Mouse (Mus musculus) B cell, adult (primary cell): ENCODE results near the gene Scnn1b. TPM values are rescaled to one million over a fixed set of nuclear protein-coding genes. Genes with fewer than 3 reads are reported as not detected.

Experiments
- total RNA-seq: library from RNA; stranded (reverse); gene quantifications from 4 replicates; pipeline ENCODE4 v1.2.4, GENCODE M21; 2023; ENCODE audit not compliant: inconsistent age

Gene Scnn1b
- not detected in 4 replicates for total RNA-seq

DNA sequence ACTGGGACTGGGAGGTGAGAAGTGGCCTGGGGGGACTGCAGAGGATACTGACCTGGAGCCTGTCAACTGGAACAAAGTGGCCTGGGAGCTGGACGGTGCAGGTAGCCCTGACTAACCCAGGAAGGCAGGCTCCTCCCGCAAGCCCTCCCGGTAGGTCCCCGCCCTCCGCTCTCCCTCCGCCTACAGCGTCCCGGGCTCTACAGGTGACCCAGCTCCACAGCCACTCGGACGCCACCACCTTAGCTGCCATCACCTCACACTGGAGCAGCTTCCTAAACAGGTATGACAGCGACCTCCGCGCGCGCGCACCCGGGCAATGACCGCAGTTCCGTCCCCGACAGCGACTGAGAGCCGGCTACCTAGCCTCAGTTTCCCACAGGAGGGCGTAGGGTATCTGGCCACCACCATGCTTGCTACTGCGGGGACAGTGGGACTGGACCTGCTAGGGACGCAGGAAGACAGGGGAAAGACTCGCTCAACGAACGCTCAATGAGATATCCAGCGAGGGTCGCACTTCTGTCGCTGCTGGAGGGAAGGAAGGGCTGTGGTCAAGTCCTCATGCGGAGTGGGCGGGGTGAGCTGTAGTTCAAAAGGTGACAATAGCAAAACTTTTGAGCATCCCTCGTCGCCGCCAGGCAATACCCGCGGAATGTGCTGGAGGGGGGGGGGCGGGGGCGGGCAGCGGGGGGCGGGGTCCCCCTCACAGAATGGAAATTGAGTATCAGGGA is at the start of gene Scnn1b:
Gene Scnn1b (plus strand): TSS at position 181 of the 728 bp plus-strand sequence.

Other genes starting within 250 kb of the Scnn1b start
- gene Usp31, start 157.8 kb upstream of the Scnn1b start, total RNA-seq = 8.5 to 11.9 TPM (median 10.6 TPM) in 4 replicates
- gene Scnn1g, start 130.6 kb upstream of the Scnn1b start, total RNA-seq = not detected in 4 replicates
- gene Cog7, start 116.7 kb downstream of the Scnn1b start, total RNA-seq = 13.3 to 15.6 TPM (median 13.9 TPM) in 4 replicates
- 316 to 339 TPM (median 335 TPM) in 4 replicates for gene Gga2, start 156.2 kb downstream of the Scnn1b start, total RNA-seq
- 33.3 to 51.8 TPM (median 41.8 TPM) in 4 replicates for gene Ubfd1, start 202.1 kb downstream of the Scnn1b start, total RNA-seq
- gene Ears2, start 202.2 kb downstream of the Scnn1b start, total RNA-seq = 15.1 to 19.3 TPM (median 17.2 TPM) in 4 replicates
- gene Ndufab1, start 236.8 kb downstream of the Scnn1b start, total RNA-seq = 58.9 to 75.4 TPM (median 69.5 TPM) in 4 replicates